Mouse (Mus musculus): Measurements from ENCODE around the gene Zscan4c.
"Not testable (repeated sequence)": the region's sequence is repeated elsewhere in the genome, so short reads cannot be mapped to it uniquely, and the experiment has no call there.

Zscan4c gene

GRCm38 (mm10) chr7:11005445-11005844 lies at the start of gene Zscan4c:
TSS of gene Zscan4c (plus strand) at chr7:11005745.
- not testable (repeated sequence) for DNase-seq
